17 mouse cellular contexts compared by ENCODE assay signal in the genomic region with DNA sequence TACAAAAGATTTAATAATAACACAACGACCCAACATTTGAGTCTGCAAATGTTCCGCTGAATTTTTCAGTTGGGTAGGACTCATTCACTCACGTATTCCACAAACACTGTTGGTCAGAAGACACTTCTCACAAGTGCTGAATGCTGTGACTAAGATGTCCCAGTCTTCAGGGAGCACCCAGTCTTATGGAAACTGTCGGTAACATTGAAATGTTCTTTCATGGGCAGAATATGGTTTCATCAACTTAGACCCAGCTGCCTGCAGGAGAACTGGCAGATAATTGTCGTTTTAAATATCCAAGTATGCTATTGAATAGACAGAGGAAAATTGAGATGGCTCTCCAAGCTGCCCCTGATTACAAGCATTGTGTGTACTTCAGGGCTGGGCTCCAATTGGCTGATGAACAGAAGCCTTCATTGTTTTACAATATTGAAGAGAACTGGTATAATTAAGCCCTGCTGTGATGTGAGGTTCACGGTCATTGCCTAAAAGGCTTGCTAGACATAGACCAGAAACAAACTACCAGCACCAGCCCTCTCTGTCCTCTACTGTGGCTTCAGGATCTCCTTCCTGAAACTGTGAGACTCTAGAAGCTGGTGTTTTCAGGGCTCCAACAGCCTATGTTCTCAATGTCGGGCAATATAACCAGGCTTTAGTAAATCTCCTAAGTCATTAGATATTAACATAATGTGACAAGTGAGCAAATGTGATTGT. TPM values are rescaled to one million over a fixed set of nuclear protein-coding genes. Genes with fewer than 3 reads are reported as not detected.
DNase-seq lines count a peak whose midpoint lies in the region; ATAC-seq and TF ChIP-seq lines count a peak whose summit lies in the region.
"Had no signal": no experiment of that assay in that cellular context is flagged by ENCODE, and none has a peak within 500 bp of the region (broad histone marks: within the 10 kb centered on the region; RNA-seq: fewer than 3 reads in every experiment).

No protein-coding gene starts in this region.

- H3K27ac ChIP-seq in hindbrain, postnatal 0 days = no peak overlapping the region
- no peak overlapping the region for H3K27ac ChIP-seq in hindbrain, embryonic 11.5 days (ENCODE audit: low read depth, low read length)
- H3K27ac ChIP-seq in midbrain, embryonic 14.5 days (replicated peaks; ENCODE audit: low read depth, low read length) = no peak overlapping the region
- no peak overlapping the region for H3K27ac ChIP-seq in midbrain, embryonic 11.5 days (ENCODE audit: low read depth, low read length)
- H3K27ac ChIP-seq in forebrain, embryonic 14.5 days (ENCODE audit: low read depth, low read length) = no peak overlapping the region
- H3K27ac ChIP-seq: kidney, embryonic 15.5 days; limb, embryonic 10.5 days; liver, embryonic 12.5 days; lung, embryonic 15.5 days; stomach, embryonic 15.5 days had no signal

- no peaks in the 10 kb centered on the region for H3K4me1 ChIP-seq in hindbrain, postnatal 0 days (ENCODE audit: insufficient read depth, low read length)
- H3K4me1 ChIP-seq in hindbrain, embryonic 11.5 days (replicated peaks; ENCODE audit: control insufficient read depth, insufficient read depth, low read length) = no peaks in the 10 kb centered on the region
- no peaks in the 10 kb centered on the region for H3K4me1 ChIP-seq in midbrain, embryonic 14.5 days (ENCODE audit: control insufficient read depth, insufficient read depth, low read length)
- H3K4me1 ChIP-seq in midbrain, embryonic 11.5 days (ENCODE audit: control insufficient read depth, insufficient read depth, low read length) = no peaks in the 10 kb centered on the region
- 0 out of 2 replicates have a peak, but pooled peaks cover 3% of the 10 kb centered on the region for H3K4me1 ChIP-seq in forebrain, embryonic 14.5 days (ENCODE audit: control insufficient read depth, insufficient read depth, low read length)
- H3K4me1 ChIP-seq: kidney, embryonic 15.5 days; limb, embryonic 10.5 days; liver, embryonic 12.5 days; lung, embryonic 15.5 days; megakaryocyte, embryonic 14.5 days; stomach, embryonic 15.5 days had no signal

- H3K36me3 ChIP-seq in hindbrain, postnatal 0 days (ENCODE audit: insufficient read depth, low read length) = no peaks in the 10 kb centered on the region
- no peaks in the 10 kb centered on the region for H3K36me3 ChIP-seq in hindbrain, embryonic 11.5 days (ENCODE audit: control insufficient read depth, insufficient read depth, low read length)
- no peaks in the 10 kb centered on the region for H3K36me3 ChIP-seq in midbrain, embryonic 14.5 days (ENCODE audit: control insufficient read depth, insufficient read depth, low read length)
- H3K36me3 ChIP-seq in midbrain, embryonic 11.5 days (ENCODE audit: control insufficient read depth, insufficient read depth, low read length) = no peaks in the 10 kb centered on the region
- H3K36me3 ChIP-seq in forebrain, embryonic 14.5 days (ENCODE audit: control insufficient read depth, insufficient read depth, low read length) = no peaks in the 10 kb centered on the region
- H3K36me3 ChIP-seq: limb, embryonic 10.5 days; liver, embryonic 12.5 days; lung, embryonic 15.5 days; stomach, embryonic 15.5 days had no signal

- DNase-seq in hindbrain, postnatal 0 days (ENCODE audit: low spot score) = peak; percentile 64
- no peak for DNase-seq in hindbrain, embryonic 11.5 days (ENCODE audit: low spot score)
- DNase-seq in midbrain, embryonic 14.5 days = no peak
- no peak for DNase-seq in midbrain, embryonic 11.5 days (ENCODE audit: low spot score, missing footprints)
- peak; percentile 69 for DNase-seq in forebrain, embryonic 14.5 days (ENCODE audit: low spot score)
- peak; percentile 74 for DNase-seq in retina, embryonic 14.5 days (ENCODE audit: low spot score)
- DNase-seq in heart, postnatal 4 days = no peak
- DNase-seq: adrenal gland, adult 8-10 months; cerebellum, postnatal 36 days; gastrocnemius, postnatal 14 days had no signal

- H3K9me3 ChIP-seq in hindbrain, postnatal 0 days (ENCODE audit: low read length) = no peaks in the 10 kb centered on the region
- H3K9me3 ChIP-seq in hindbrain, embryonic 11.5 days (ENCODE audit: control insufficient read depth, low read length) = no peaks in the 10 kb centered on the region
- no peaks in the 10 kb centered on the region for H3K9me3 ChIP-seq in midbrain, embryonic 14.5 days (ENCODE audit: control insufficient read depth, low read length)
- H3K9me3 ChIP-seq in midbrain, embryonic 11.5 days (ENCODE audit: control insufficient read depth, low read length) = no peaks in the 10 kb centered on the region
- H3K9me3 ChIP-seq in forebrain, embryonic 14.5 days (replicated peaks; ENCODE audit: control insufficient read depth, low read length) = no peaks in the 10 kb centered on the region
- H3K9me3 ChIP-seq: kidney, embryonic 15.5 days; limb, embryonic 10.5 days; liver, embryonic 12.5 days; lung, embryonic 15.5 days; megakaryocyte, embryonic 14.5 days; stomach, embryonic 15.5 days had no signal

- no peak overlapping the region for H3K4me3 ChIP-seq in hindbrain, postnatal 0 days (ENCODE audit: low read length)
- no peak overlapping the region for H3K4me3 ChIP-seq in hindbrain, embryonic 11.5 days (ENCODE audit: low read depth, low read length)
- no peak overlapping the region for H3K4me3 ChIP-seq in midbrain, embryonic 14.5 days (replicated peaks; ENCODE audit: low read depth, low read length)
- no peak overlapping the region for H3K4me3 ChIP-seq in midbrain, embryonic 11.5 days (ENCODE audit: low read depth, low read length)
- H3K4me3 ChIP-seq in forebrain, embryonic 14.5 days (ENCODE audit: low read depth, low read length) = no peak overlapping the region
- H3K4me3 ChIP-seq: kidney, embryonic 15.5 days; limb, embryonic 10.5 days; liver, embryonic 12.5 days; lung, embryonic 15.5 days; megakaryocyte, embryonic 14.5 days; stomach, embryonic 15.5 days had no signal

- no peak overlapping the region for H3K9ac ChIP-seq in hindbrain, postnatal 0 days (replicated peaks; ENCODE audit: low read length)
- H3K9ac ChIP-seq in hindbrain, embryonic 11.5 days (ENCODE audit: low read depth, low read length) = no peak overlapping the region
- H3K9ac ChIP-seq in midbrain, embryonic 14.5 days (replicated peaks; ENCODE audit: low read length) = no peak overlapping the region
- H3K9ac ChIP-seq in midbrain, embryonic 11.5 days (ENCODE audit: low read length) = no peak overlapping the region
- H3K9ac ChIP-seq in forebrain, embryonic 14.5 days (ENCODE audit: low read length) = no peak overlapping the region
- H3K9ac ChIP-seq: kidney, embryonic 15.5 days; liver, embryonic 12.5 days; lung, embryonic 15.5 days; stomach, embryonic 15.5 days had no signal

- H3K27me3 ChIP-seq in hindbrain, postnatal 0 days (ENCODE audit: insufficient read depth, low read length) = no peaks in the 10 kb centered on the region
- H3K27me3 ChIP-seq in hindbrain, embryonic 11.5 days (ENCODE audit: control insufficient read depth, insufficient read depth, low read length) = no peaks in the 10 kb centered on the region
- no peaks in the 10 kb centered on the region for H3K27me3 ChIP-seq in midbrain, embryonic 14.5 days (ENCODE audit: control insufficient read depth, insufficient read depth, low read length)
- no peaks in the 10 kb centered on the region for H3K27me3 ChIP-seq in midbrain, embryonic 11.5 days (ENCODE audit: control insufficient read depth, insufficient read depth, low read length)
- H3K27me3 ChIP-seq in forebrain, embryonic 14.5 days (replicated peaks; ENCODE audit: control insufficient read depth, insufficient read depth, low read length) = no peaks in the 10 kb centered on the region
- H3K27me3 ChIP-seq: kidney, embryonic 15.5 days; liver, embryonic 12.5 days; lung, embryonic 15.5 days; megakaryocyte, embryonic 14.5 days; stomach, embryonic 15.5 days had no signal

- TF ChIP-seq CTCF in hindbrain, postnatal 0 days (IDR thresholded peaks at IDR 0.05; ENCODE audit: low read depth) = no peak

- WGBS in hindbrain, postnatal 0 days = 50% methylated on average over 7 of the region's 7 CpGs
- 87% methylated on average over 7 of the region's 7 CpGs for WGBS in hindbrain, embryonic 11.5 days
- 66% methylated on average over 7 of the region's 7 CpGs for WGBS in midbrain, embryonic 14.5 days
- WGBS in midbrain, embryonic 11.5 days = 82% methylated on average over 7 of the region's 7 CpGs
- WGBS in forebrain, embryonic 14.5 days = 52% methylated on average over 7 of the region's 7 CpGs

- ATAC-seq in hindbrain, postnatal 0 days = peak; percentile 94
- no peak for ATAC-seq in hindbrain, embryonic 11.5 days (ENCODE audit: low FRiP score)
- 0 out of 2 replicates have a peak, but pooled peaks have one; percentile 34 for ATAC-seq in midbrain, embryonic 14.5 days (ENCODE audit: low FRiP score, low TSS enrichment)
- no peak for ATAC-seq in midbrain, embryonic 11.5 days (ENCODE audit: low FRiP score)
- ATAC-seq in forebrain, embryonic 14.5 days = peak; percentile 93
- ATAC-seq: CD4-positive, CD25-positive, alpha-beta regulatory T cell, adult 4 months; liver, embryonic 12.5 days had no signal

- H3K4me2 ChIP-seq in hindbrain, postnatal 0 days (ENCODE audit: low read depth, low read length) = no peak overlapping the region
- H3K4me2 ChIP-seq in hindbrain, embryonic 11.5 days (replicated peaks; ENCODE audit: low read depth, low read length) = no peak overlapping the region
- no peak overlapping the region for H3K4me2 ChIP-seq in midbrain, embryonic 14.5 days (ENCODE audit: low read length)
- H3K4me2 ChIP-seq in midbrain, embryonic 11.5 days = no peak overlapping the region
- H3K4me2 ChIP-seq in forebrain, embryonic 14.5 days (ENCODE audit: low read length) = no peak overlapping the region
- H3K4me2 ChIP-seq: kidney, embryonic 15.5 days; liver, embryonic 12.5 days; lung, embryonic 15.5 days; stomach, embryonic 15.5 days had no signal

RNA-seq across cellular contexts. Expression of gene Tars, which starts 59.8 kb away (rescaled TPM):
- 23.8 and 29.2 TPM in 2 replicates for total RNA-seq in hindbrain, postnatal 0 days (2014; rRNA removed)
- 33.1 and 34.7 TPM in 2 replicates for polyA plus RNA-seq in hindbrain, postnatal 0 days (2015; fragmentation: Nextera tagmentation; extraction: Ambion mirVana)
- 84.6 and 94.7 TPM in 2 replicates for polyA plus RNA-seq in hindbrain, embryonic 11.5 days (2014; fragmentation: Nextera tagmentation; extraction: Ambion mirVana)
- polyA plus RNA-seq in midbrain, embryonic 14.5 days (2014; fragmentation: Nextera tagmentation; extraction: Ambion mirVana) = 40.9 and 52.0 TPM in 2 replicates
- polyA plus RNA-seq in midbrain, embryonic 11.5 days (2014; fragmentation: Nextera tagmentation; extraction: Ambion mirVana) = 101 and 105 TPM in 2 replicates
- 53.6 and 58.4 TPM in 2 replicates for polyA plus RNA-seq in forebrain, embryonic 14.5 days (2014; fragmentation: Nextera tagmentation; extraction: Ambion mirVana)
- 10 to 100 TPM; 33.0 TPM for total RNA-seq in heart, postnatal 4 days (2021)

Comparison
In these comparisons a context has a peak if more than half of its experiments do, and no peak if none do; other contexts are left out.
1. ATAC-seq: peak in hindbrain, postnatal 0 days (single experiment), midbrain, embryonic 14.5 days (single experiment) and forebrain, embryonic 14.5 days (single experiment); none in hindbrain, embryonic 11.5 days (single experiment) and midbrain, embryonic 11.5 days (single experiment).
2. DNase-seq: peak in hindbrain, postnatal 0 days (single experiment), forebrain, embryonic 14.5 days (single experiment) and retina, embryonic 14.5 days (single experiment); none in hindbrain, embryonic 11.5 days (single experiment), midbrain, embryonic 14.5 days (single experiment), midbrain, embryonic 11.5 days (single experiment) and heart, postnatal 4 days (single experiment).